Mouse (Mus musculus) testis, adult 2 months (tissue): Measurements from ENCODE around the gene Prr19. TPM values are rescaled to one million over a fixed set of nuclear protein-coding genes. Genes with fewer than 3 reads are reported as not detected.

ENCODE experiments used
- H3K27ac ChIP-seq: fragments of 200-500 bp; 2 replicates; pipeline ENCODE4 v1.5.1; 2012; ENCODE audit warnings: low read depth, low read length; ENCODE audit not compliant: control insufficient read depth, insufficient read depth
- H3K27me3 ChIP-seq: fragments of 200-500 bp; 2 replicates; pipeline ENCODE4 v1.6.1; 2012; ENCODE audit warnings: mild to moderate bottlenecking, low read length, moderate library complexity; ENCODE audit not compliant: control insufficient read depth, insufficient read depth
- H3K36me3 ChIP-seq: fragments of 200-500 bp; 2 replicates; pipeline ENCODE4 v1.6.1; 2012; ENCODE audit warnings: mild to moderate bottlenecking, low read length; ENCODE audit not compliant: control insufficient read depth, insufficient read depth
- H3K4me1 ChIP-seq: fragments of 200-500 bp; 2 replicates; pipeline ENCODE4 v1.6.1; 2012; ENCODE audit warnings: low read length; ENCODE audit not compliant: control insufficient read depth, insufficient read depth
- H3K4me3 ChIP-seq: fragments of 200-500 bp; 2 replicates; pipeline ENCODE4 v1.5.1; 2012; ENCODE audit warnings: low read depth, mild to moderate bottlenecking, low read length, moderate library complexity, mixed read lengths; ENCODE audit not compliant: control insufficient read depth
- CTCF ChIP-seq: fragments of 200-500 bp; IDR thresholded peaks from 2 replicates; pipeline ENCODE4 v1.5.1; 2012; ENCODE audit warnings: low read depth, mild to moderate bottlenecking, inconsistent platforms, low read length, moderate library complexity; ENCODE audit not compliant: control insufficient read depth, insufficient read depth, insufficient replicate concordance
- POLR2A ChIP-seq: fragments of 200-500 bp; IDR thresholded peaks from 2 replicates; pipeline ENCODE4 v1.6.1; 2012; ENCODE audit warnings: low read depth, mild to moderate bottlenecking, inconsistent platforms, low read length, moderate library complexity; ENCODE audit not compliant: control insufficient read depth
- polyA plus RNA-seq: library from polyadenylated mRNA; depleted of rRNA; stranded (reverse); fragments of >200 nt; gene quantifications from 2 replicates; pipeline ENCODE4 v1.2.3, GENCODE M21; 2012

Gene Prr19
- polyA plus RNA-seq, 1 experiment: 83.0 TPM

- peaks cover 3% of the 10 kb centered on the region for H3K36me3 ChIP-seq
- TF ChIP-seq POLR2A (no peak), CTCF (no peak)
- no peak overlapping the region for H3K27ac ChIP-seq
- no peaks in the 10 kb centered on the region for H3K4me1 ChIP-seq
- no peaks in the 10 kb centered on the region for H3K27me3 ChIP-seq
- no peak overlapping the region for H3K4me3 ChIP-seq
Measured at GRCm38 (mm10) chr7:25289925-25290324, 11.3 kb upstream of the Prr19 start.

- no peak overlapping the region for H3K27ac ChIP-seq
- H3K4me1 ChIP-seq: no peaks in the 10 kb centered on the region
- peaks cover 3% of the 10 kb centered on the region for H3K36me3 ChIP-seq
- no peak overlapping the region for H3K4me3 ChIP-seq
- TF ChIP-seq POLR2A (no peak), CTCF (no peak)
- no peaks in the 10 kb centered on the region for H3K27me3 ChIP-seq
Measured at GRCm38 (mm10) chr7:25290463-25290862, 10.7 kb upstream of the Prr19 start.

- no peaks in the 10 kb centered on the region for H3K4me1 ChIP-seq
- TF ChIP-seq CTCF (no peak), POLR2A (no peak)
- no peak overlapping the region for H3K27ac ChIP-seq
- peaks cover 3% of the 10 kb centered on the region for H3K36me3 ChIP-seq
- H3K27me3 ChIP-seq: no peaks in the 10 kb centered on the region
- no peak overlapping the region for H3K4me3 ChIP-seq
Measured at GRCm38 (mm10) chr7:25290911-25291310, 10.3 kb upstream of the Prr19 start.

- Histone ChIP-seq H3K4me3 (no peak overlapping the region), H3K27ac (no peak overlapping the region), H3K36me3 (peaks cover under 1% of the 10 kb centered on the region), H3K27me3 (no peaks in the 10 kb centered on the region), H3K4me1 (peaks cover 4% of the 10 kb centered on the region)
- TF ChIP-seq CTCF: no peak
- no peak for TF ChIP-seq POLR2A
Measured at GRCm38 (mm10) chr7:25292107-25292506, 9.1 kb upstream of the Prr19 start.

GRCm38 (mm10) chr7:25293191-25293739 is 7.9 kb upstream of the Prr19 start:
- Histone ChIP-seq H3K27ac (no peak overlapping the region), H3K4me3 (no peak overlapping the region), H3K27me3 (no peaks in the 10 kb centered on the region), H3K36me3 (no peaks in the 10 kb centered on the region; the same call in 1 of the 2 replicates), H3K4me1 (peaks cover 11% of the 10 kb centered on the region)
- TF ChIP-seq POLR2A: no peak
- no peak for TF ChIP-seq CTCF

- H3K4me1 ChIP-seq: peaks cover 14% of the 10 kb centered on the region
- no peak for TF ChIP-seq POLR2A
- H3K27ac ChIP-seq: no peak overlapping the region
- H3K4me3 ChIP-seq: no peak overlapping the region
- no peaks in the 10 kb centered on the region; the same call in 1 of the 2 replicates for H3K36me3 ChIP-seq
- H3K27me3 ChIP-seq: no peaks in the 10 kb centered on the region
Measured at GRCm38 (mm10) chr7:25294495-25294894, 6.7 kb upstream of the Prr19 start.

GRCm38 (mm10) chr7:25294960-25295722 is 6.1 kb upstream of the Prr19 start:
- Histone ChIP-seq H3K27me3 (no peaks in the 10 kb centered on the region), H3K36me3 (no peaks in the 10 kb centered on the region; the same call in 1 of the 2 replicates), H3K4me3 (no peak overlapping the region), H3K27ac (no peak overlapping the region), H3K4me1 (peaks cover 14% of the 10 kb centered on the region)
- TF ChIP-seq CTCF (no peak), POLR2A (no peak)
